Mouse (Mus musculus) liver, adult 2 months (tissue): ENCODE data around the gene Gm43720.

ENCODE experiments used
- CTCF ChIP-seq: fragments of 200-500 bp; IDR thresholded peaks from 2 replicates; pipeline ENCODE4 v1.5.1; 2011; ENCODE audit warnings: low read depth, low read length, control low read depth
- POLR2A ChIP-seq: fragments of 200-500 bp; IDR thresholded peaks from 2 replicates; pipeline ENCODE4 v1.6.1; 2011; ENCODE audit warnings: low read length, control low read depth; ENCODE audit not compliant: insufficient read depth; ENCODE audit errors: extremely low read depth

DNA sequence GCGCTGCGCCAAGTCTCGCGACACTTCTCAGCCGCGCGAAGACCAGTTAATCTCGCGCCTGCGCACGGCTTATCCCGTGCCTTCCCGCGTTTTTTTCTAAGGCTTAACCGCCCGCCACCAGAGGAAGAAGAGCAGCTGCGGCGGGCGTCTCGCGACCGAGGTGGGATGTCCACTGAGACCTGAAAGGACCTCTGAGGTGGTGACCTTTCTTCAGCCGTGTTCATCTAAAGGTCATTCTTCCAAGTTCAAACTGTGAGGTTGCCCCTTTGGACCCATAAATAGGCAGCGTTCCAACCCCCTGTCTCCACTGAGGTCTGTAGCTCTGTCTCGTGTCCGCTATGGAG is 639 bp upstream of the Gm43720 start:
- TF ChIP-seq CTCF (no peak), POLR2A (no peak)
